Mouse (Mus musculus) telencephalon, adult 2 months (tissue): ENCODE data around the gene Ces3a.
"Not testable (repeated sequence)": the region's sequence is repeated elsewhere in the genome, so short reads cannot be mapped to it uniquely, and the experiment has no call there.

Experiments
- DNase-seq: peaks from one replicate; pipeline ENCODE4 v3.0.0-alpha.2; 2011; ENCODE audit warnings: low read depth, low spot score

Ces3a gene

GRCm38 (mm10) chr8:105048371-105048854 lies at the start of gene Ces3a:
Gene Ces3a, plus strand, starts transcription at chr8:105048601.
- no peak for DNase-seq

GRCm38 (mm10) chr8:104999183-104999582 lies 49.2 kb upstream of the Ces3a start:
- no peak for DNase-seq

- DNase-seq = no peak
Measured at GRCm38 (mm10) chr8:105000586-105000985, 47.8 kb upstream of the Ces3a start, which contains the start of gene Ces2h. Gene Ces2h, plus strand, starts transcription at chr8:105000853.

- no peak for DNase-seq
Measured at GRCm38 (mm10) chr8:105010000-105010399, 38.4 kb upstream of the Ces3a start.

- no peak for DNase-seq
Measured at GRCm38 (mm10) chr8:105011136-105011535, 37.3 kb upstream of the Ces3a start.

- no peak for DNase-seq
Measured at GRCm38 (mm10) chr8:105014391-105014790, 34.0 kb upstream of the Ces3a start.

- DNase-seq = no peak
Measured at GRCm38 (mm10) chr8:105021954-105022353, 26.4 kb upstream of the Ces3a start.

- DNase-seq = no peak
Measured at GRCm38 (mm10) chr8:105023087-105023486, 25.3 kb upstream of the Ces3a start.

GRCm38 (mm10) chr8:105025050-105025449 lies 23.4 kb upstream of the Ces3a start:
- no peak for DNase-seq

- no peak for DNase-seq
Measured at GRCm38 (mm10) chr8:105043510-105043909, 4.9 kb upstream of the Ces3a start.

- no peak for DNase-seq
Measured at GRCm38 (mm10) chr8:105045824-105046401, 2.5 kb upstream of the Ces3a start.

GRCm38 (mm10) chr8:105056211-105056610 lies 7.8 kb downstream of the Ces3a start:
- no peak for DNase-seq

- no peak for DNase-seq
Measured at GRCm38 (mm10) chr8:105060056-105060455, 11.7 kb downstream of the Ces3a start.

GRCm38 (mm10) chr8:105066761-105067160 lies 18.4 kb downstream of the Ces3a start:
- peak; percentile 0 for DNase-seq

GRCm38 (mm10) chr8:105067905-105068304 lies 19.5 kb downstream of the Ces3a start:
- not testable (repeated sequence) for DNase-seq

GRCm38 (mm10) chr8:105068971-105069370 lies 20.6 kb downstream of the Ces3a start:
- DNase-seq = no peak

- no peak for DNase-seq
Measured at GRCm38 (mm10) chr8:105076601-105077000, 28.2 kb downstream of the Ces3a start.

- no peak for DNase-seq
Measured at GRCm38 (mm10) chr8:105077071-105077470, 28.7 kb downstream of the Ces3a start.

GRCm38 (mm10) chr8:105078591-105078990 lies 30.2 kb downstream of the Ces3a start:
- no peak for DNase-seq

GRCm38 (mm10) chr8:105080814-105081336 lies 32.5 kb downstream of the Ces3a start:
- DNase-seq = no peak

GRCm38 (mm10) chr8:105083449-105084050 lies 35.1 kb downstream of the Ces3a start, which contains the start of gene Ces3b:
Gene Ces3b, plus strand, starts transcription at chr8:105083753.
- DNase-seq = no peak

GRCm38 (mm10) chr8:105088166-105088565 lies 39.8 kb downstream of the Ces3a start:
- not testable (repeated sequence) for DNase-seq

GRCm38 (mm10) chr8:105088581-105088980 lies 40.2 kb downstream of the Ces3a start:
- DNase-seq = no peak
